Mouse (Mus musculus) T-helper 2 cell (primary cell): ENCODE measurements at regions not wholly inside any gene's neighbourhood (a gene's known extent, or its start where the extent isn't known, plus 50 kb on each side); places are given as distances from the start of the nearest gene placed in this dataset.

Experiments
- in situ Hi-C: fragments of 300-600 bp; cut with MboI, MseI; formaldehyde crosslinking; loops from one replicate; pipeline ENCODE4 v1.15.1; 2025; ENCODE audit warnings: high pct_unique_total_duplicates

- in situ Hi-C loops, result no loop called here
Observed at GRCm38 (mm10) chr9:30590661-30591179, 163.8 kb downstream of the Snx19 start.

GRCm38 (mm10) chr9:30581271-30581821 lies 154.4 kb downstream of the Snx19 start:
- in situ Hi-C loops, result no loop called here

GRCm38 (mm10) chr9:30580500-30580899 lies 153.6 kb downstream of the Snx19 start:
- in situ Hi-C loops, result no loop called here

- in situ Hi-C loops, result no loop called here
Observed at GRCm38 (mm10) chr9:30578213-30578612, 151.3 kb downstream of the Snx19 start.

- in situ Hi-C loops, result no loop called here
Observed at GRCm38 (mm10) chr9:30577243-30577642, 150.3 kb downstream of the Snx19 start.

GRCm38 (mm10) chr9:30575531-30575930 lies 148.6 kb downstream of the Snx19 start:
- in situ Hi-C loops, result no loop called here

GRCm38 (mm10) chr9:30573294-30573693 lies 146.4 kb downstream of the Snx19 start:
- in situ Hi-C loops, result loop anchor here (25.0 kb wide), 1 partner anchor 786 kb away; no protein-coding TSS in a partner anchor

- in situ Hi-C loops, result loop anchor here (25.0 kb wide), 1 partner anchor 784 kb away; no protein-coding TSS in a partner anchor
Observed at GRCm38 (mm10) chr9:30571014-30571413, 144.1 kb downstream of the Snx19 start.

GRCm38 (mm10) chr9:30564765-30565680 lies 138.1 kb downstream of the Snx19 start:
- in situ Hi-C loops, result loop anchor here (25.0 kb wide), 1 partner anchor 778 kb away; no protein-coding TSS in a partner anchor

- in situ Hi-C loops, result loop anchor here (25.0 kb wide), 1 partner anchor 776 kb away; no protein-coding TSS in a partner anchor
Observed at GRCm38 (mm10) chr9:30563399-30563798, 136.5 kb downstream of the Snx19 start.

- in situ Hi-C loops, result loop anchor here (25.0 kb wide), 1 partner anchor 768 kb away; no protein-coding TSS in a partner anchor
Observed at GRCm38 (mm10) chr9:30554908-30555307, 128.0 kb downstream of the Snx19 start.

GRCm38 (mm10) chr9:30552721-30553120 lies 125.8 kb downstream of the Snx19 start:
- in situ Hi-C loops, result loop anchor here (25.0 kb wide), 1 partner anchor 765 kb away; no protein-coding TSS in a partner anchor

GRCm38 (mm10) chr9:30549892-30550515 lies 123.1 kb downstream of the Snx19 start:
- in situ Hi-C loops, result loop anchor here (25.0 kb wide), 1 partner anchor 763 kb away; no protein-coding TSS in a partner anchor

GRCm38 (mm10) chr9:30539858-30540257 lies 113.0 kb downstream of the Snx19 start:
- in situ Hi-C loops, result no loop called here

GRCm38 (mm10) chr9:30536508-30537100 lies 109.7 kb downstream of the Snx19 start:
- in situ Hi-C loops, result no loop called here

- in situ Hi-C loops, result no loop called here
Observed at GRCm38 (mm10) chr9:30534961-30535360, 108.1 kb downstream of the Snx19 start.

GRCm38 (mm10) chr9:30533780-30534343 lies 107.0 kb downstream of the Snx19 start:
- in situ Hi-C loops, result no loop called here

GRCm38 (mm10) chr9:30533091-30533779 lies 106.3 kb downstream of the Snx19 start:
- in situ Hi-C loops, result no loop called here

GRCm38 (mm10) chr9:30525086-30525485 lies 98.2 kb downstream of the Snx19 start:
- in situ Hi-C loops, result no loop called here

GRCm38 (mm10) chr9:30524401-30525066 lies 97.6 kb downstream of the Snx19 start:
- in situ Hi-C loops, result no loop called here
